Mouse (Mus musculus) neural tube, embryonic 10.5 days (tissue): ENCODE results near the gene Prdx3.
"Not testable (repeated sequence)": the region's sequence is repeated elsewhere in the genome, so short reads cannot be mapped to it uniquely, and the experiment has no call there.

Experiments used
- DNase-seq: peaks from one replicate; pipeline ENCODE4 v3.0.0-alpha.2; 2017; ENCODE audit warnings: low spot score; ENCODE audit errors: extremely low spot score

Gene Prdx3

DNA sequence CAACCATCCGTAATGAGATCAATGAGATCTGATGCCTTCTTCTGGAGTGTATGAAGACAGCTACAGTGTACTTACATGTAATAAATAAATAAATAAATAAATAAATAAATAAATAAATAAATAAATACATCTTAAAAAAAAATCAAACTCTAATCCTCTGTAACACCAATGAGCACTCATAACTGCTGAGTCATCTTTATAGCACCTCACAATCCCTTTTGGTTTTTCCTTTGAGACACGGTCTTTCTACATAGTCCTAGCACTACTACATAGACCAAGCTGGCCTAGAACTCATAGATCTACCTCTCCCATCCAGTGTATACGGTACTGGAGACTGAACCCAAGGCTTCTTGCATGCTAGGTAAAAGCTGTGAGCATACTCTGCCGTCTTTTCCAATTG, 8.2 kb downstream of the Prdx3 start:
- not testable (repeated sequence) for DNase-seq

DNA sequence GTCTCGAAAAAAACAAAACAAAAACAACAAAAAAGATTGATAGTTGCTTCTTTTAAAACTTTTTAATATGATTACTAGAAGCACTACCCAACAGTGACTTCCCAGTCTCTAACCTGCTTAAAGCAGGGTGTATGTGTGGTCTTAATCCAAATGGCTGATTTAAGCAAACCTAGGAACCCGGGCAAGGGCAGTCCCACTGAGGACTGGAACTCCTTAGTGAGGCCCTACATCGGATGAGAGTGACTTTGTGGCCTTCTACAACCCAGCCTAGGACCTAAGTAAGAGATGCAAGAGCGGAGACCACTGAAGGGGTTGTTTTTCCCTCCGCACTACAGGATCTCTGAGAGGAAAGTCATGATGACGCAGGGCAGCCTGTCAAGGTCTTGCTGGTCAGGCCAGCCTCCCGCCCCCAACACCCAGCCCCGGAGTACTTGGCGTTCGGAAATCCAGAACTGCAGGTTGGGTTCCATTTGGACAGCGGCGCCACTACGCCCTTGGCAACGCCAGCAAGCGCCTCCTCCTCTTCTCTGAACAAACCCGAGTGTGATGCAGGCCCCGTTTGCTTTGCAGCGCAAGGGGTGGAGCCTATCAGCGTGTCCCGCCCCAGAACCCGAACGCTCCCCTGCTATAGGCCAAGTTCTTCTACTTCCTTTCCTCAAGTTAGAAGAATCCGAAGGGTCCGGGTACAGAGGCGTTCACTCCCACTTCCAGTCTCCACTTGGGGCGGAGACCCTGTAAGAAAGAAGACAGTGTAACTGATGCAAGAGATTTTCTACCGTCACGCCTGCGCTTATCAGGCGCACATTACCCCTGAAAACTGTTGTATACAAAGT, 13.3 kb downstream of the Prdx3 start, which contains the start of gene Sfxn4:
Gene Sfxn4 (minus strand): TSS at position 612 of the 833 bp plus-strand sequence.
- peak; percentile 85 for DNase-seq

DNA sequence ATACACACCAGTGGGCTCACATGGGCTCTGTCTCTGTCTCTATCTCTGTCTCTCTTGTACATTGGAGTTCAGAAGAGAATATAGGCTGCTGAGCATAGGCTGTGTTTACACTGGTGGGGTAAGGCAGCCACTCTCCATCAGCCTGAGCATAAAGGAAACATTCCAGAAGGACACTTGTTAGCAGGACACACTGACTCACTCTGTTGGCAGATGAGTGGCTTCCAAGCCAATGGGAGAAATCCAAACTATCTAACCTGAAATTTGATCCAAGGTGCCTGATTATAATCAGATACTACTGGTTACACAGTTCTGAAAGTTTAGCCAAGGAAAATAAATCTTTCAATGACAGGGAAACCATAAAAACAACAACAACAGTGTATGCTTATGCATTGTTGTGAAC, 28.6 kb downstream of the Prdx3 start:
- no peak for DNase-seq

DNA sequence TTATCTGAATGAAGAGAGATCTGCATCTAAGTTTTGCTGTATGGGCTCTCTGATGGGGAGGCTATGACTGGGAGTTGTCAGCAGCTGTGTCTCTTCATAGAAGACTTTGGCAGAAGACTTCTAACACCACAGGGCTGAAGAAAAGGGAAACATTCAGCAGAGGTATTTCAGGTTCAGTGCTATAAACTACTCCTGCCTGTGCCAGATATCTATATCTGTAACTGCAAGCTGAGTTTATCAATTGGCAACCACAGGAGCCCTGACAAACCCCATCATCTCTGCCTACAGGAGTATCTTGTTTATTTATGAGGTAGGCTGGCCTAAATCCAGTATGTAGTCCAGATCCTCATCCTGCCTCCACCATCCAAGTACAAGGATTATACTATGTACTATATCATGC, 31.0 kb downstream of the Prdx3 start:
- no peak for DNase-seq

DNA sequence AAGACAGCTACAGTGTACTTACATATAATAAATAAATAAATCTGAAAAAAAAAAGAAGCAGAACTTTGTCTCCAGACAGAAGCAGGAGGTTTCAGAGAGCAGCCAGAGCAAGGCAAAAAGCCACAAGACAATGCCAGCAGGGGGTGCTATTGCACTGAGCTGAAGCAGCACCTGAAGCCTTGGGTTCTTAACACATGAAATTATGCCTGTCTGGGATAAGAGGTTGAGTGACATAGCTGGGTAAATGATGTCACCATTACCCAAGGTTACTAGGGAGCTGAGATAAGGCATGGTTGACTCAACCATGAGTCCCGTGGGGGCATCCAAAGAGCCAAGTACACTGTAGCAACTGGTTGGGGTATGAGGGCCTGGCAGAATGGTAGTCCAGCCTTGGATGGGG, 36.6 kb downstream of the Prdx3 start:
- peak; percentile 58 for DNase-seq

DNA sequence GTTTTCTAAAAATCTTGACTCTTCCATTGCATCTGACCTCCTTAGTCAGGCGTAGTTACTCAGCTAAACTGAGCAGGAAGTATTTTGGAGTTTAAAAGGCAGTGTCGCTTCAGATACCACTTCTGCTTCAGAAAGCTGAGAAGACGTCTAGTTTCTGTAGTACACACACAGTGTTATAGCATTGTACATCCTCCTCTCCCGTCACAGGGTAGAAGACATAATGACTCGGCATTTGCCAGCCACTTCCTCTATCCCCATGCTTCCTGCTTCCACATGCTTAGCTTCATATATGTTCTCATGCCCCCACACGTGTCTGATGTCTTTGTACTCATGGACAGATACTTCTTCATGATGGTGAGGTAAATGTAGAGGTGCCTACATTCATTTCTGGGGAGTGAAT, 55.7 kb downstream of the Prdx3 start:
- DNase-seq, result no peak
